Mouse (Mus musculus): ENCODE measurements at regions not wholly inside any gene's neighbourhood (a gene's known extent, or its start where the extent isn't known, plus 50 kb on each side); places are given as distances from the start of the nearest gene placed in this dataset.

- TF ChIP-seq CTCF (IDR thresholded peaks at IDR 0.05; ENCODE audit: low read depth, low read length) (no peak), POLR2A (IDR thresholded peaks at IDR 0.05; ENCODE audit: borderline replicate concordance, low read depth, low read length) (no peak)
Measured at GRCm38 (mm10) chr6:89160051-89160450, 202.4 kb downstream of the Plxna1 start.

Data from bone marrow macrophage, adult 2 months (primary cell).